ENCODE assay signal across 9 mouse cellular contexts in genomic region chr7:6728263-6728931, GRCm38 (mm10). TPM values are rescaled to one million over a fixed set of nuclear protein-coding genes. Genes with fewer than 3 reads are reported as not detected.
DNase-seq lines count a peak whose midpoint lies in the region; ATAC-seq and TF ChIP-seq lines count a peak whose summit lies in the region.
"Had no signal": no experiment of that assay in that cellular context is flagged by ENCODE, and none has a peak within 500 bp of the region (broad histone marks: within the 10 kb centered on the region; RNA-seq: fewer than 3 reads in every experiment).

No protein-coding gene starts in this region.

- H3K36me3 ChIP-seq in G1E (replicated peaks) = peaks cover 14% of the 10 kb centered on the region
- 0 out of 2 replicates have a peak, but pooled peaks cover 7% of the 10 kb centered on the region for H3K36me3 ChIP-seq in forebrain, embryonic 12.5 days (replicated peaks)
- H3K36me3 ChIP-seq in heart, embryonic 15.5 days = peaks cover 18% of the 10 kb centered on the region; the same call in 1 of the 2 replicates
- peaks cover 2% of the 10 kb centered on the region; the same call in 1 of the 2 replicates for H3K36me3 ChIP-seq in liver, embryonic 11.5 days (ENCODE audit: control insufficient read depth, insufficient read depth, low read length)
- H3K36me3 ChIP-seq in neural tube, embryonic 14.5 days (ENCODE audit: control insufficient read depth, insufficient read depth, low read length) = peaks cover 5% of the 10 kb centered on the region; the same call in 1 of the 2 replicates

- H3K9ac ChIP-seq in forebrain, embryonic 12.5 days = no peak overlapping the region
- 0 out of 2 replicates have a peak overlapping the region, but pooled peaks have one; percentile 53 for H3K9ac ChIP-seq in heart, embryonic 15.5 days
- no peak overlapping the region for H3K9ac ChIP-seq in liver, embryonic 11.5 days (ENCODE audit: low read depth, low read length)
- H3K9ac ChIP-seq in neural tube, embryonic 14.5 days (replicated peaks; ENCODE audit: low read depth, low read length) = no peak overlapping the region

- peak; percentile 54 for ATAC-seq in G1E (ENCODE audit: extremely low read depth, insufficient number of reproducible peaks, low FRiP score, poor library complexity, severe bottlenecking)
- ATAC-seq in forebrain, embryonic 12.5 days (ENCODE audit: low FRiP score) = peak; percentile 83
- ATAC-seq in heart, embryonic 15.5 days (replicated peaks; ENCODE audit: insufficient number of reproducible peaks, insufficient read depth, low FRiP score, low read depth) = peak; percentile 81
- ATAC-seq in liver, embryonic 11.5 days (replicated peaks; ENCODE audit: low FRiP score) = peak; percentile 83
- ATAC-seq in neural tube, embryonic 14.5 days (ENCODE audit: low read depth) = peak; percentile 81

- peak overlapping the region; percentile 94 for H3K27ac ChIP-seq in forebrain, embryonic 12.5 days
- peak overlapping the region; percentile 94 for H3K27ac ChIP-seq in heart, embryonic 15.5 days
- peak overlapping the region; percentile 86; the same call in 1 of the 2 replicates for H3K27ac ChIP-seq in liver, embryonic 11.5 days (ENCODE audit: low read depth, low read length)
- H3K27ac ChIP-seq in neural tube, embryonic 14.5 days (ENCODE audit: low read depth, low read length) = peak overlapping the region; percentile 95

- H3K4me2 ChIP-seq in forebrain, embryonic 12.5 days = peak overlapping the region; percentile 44
- peak overlapping the region; percentile 54 for H3K4me2 ChIP-seq in heart, embryonic 15.5 days
- H3K4me2 ChIP-seq in liver, embryonic 11.5 days = peak overlapping the region; percentile 60
- peak overlapping the region; percentile 21; the same call in 1 of the 2 replicates for H3K4me2 ChIP-seq in neural tube, embryonic 14.5 days (ENCODE audit: low read depth, low read length)

- H3K4me3 ChIP-seq in G1E (ENCODE audit: low read depth, low read length) = peak overlapping the region; percentile 76; the same call in 1 of the 2 replicates
- peak overlapping the region; percentile 58 for H3K4me3 ChIP-seq in forebrain, embryonic 12.5 days (replicated peaks)
- peak overlapping the region; percentile 75 for H3K4me3 ChIP-seq in heart, embryonic 15.5 days
- peak overlapping the region; percentile 68 for H3K4me3 ChIP-seq in liver, embryonic 11.5 days (ENCODE audit: low read depth, low read length)
- H3K4me3 ChIP-seq in neural tube, embryonic 14.5 days (ENCODE audit: low read depth, low read length) = peak overlapping the region; percentile 55

- H3K27me3 ChIP-seq in G1E (ENCODE audit: insufficient read depth, low read length) = no peaks in the 10 kb centered on the region
- no peaks in the 10 kb centered on the region for H3K27me3 ChIP-seq in forebrain, embryonic 12.5 days
- no peaks in the 10 kb centered on the region for H3K27me3 ChIP-seq in heart, embryonic 15.5 days
- H3K27me3 ChIP-seq in liver, embryonic 11.5 days (replicated peaks; ENCODE audit: control insufficient read depth, insufficient read depth, low read length) = no peaks in the 10 kb centered on the region
- no peaks in the 10 kb centered on the region for H3K27me3 ChIP-seq in neural tube, embryonic 14.5 days (ENCODE audit: control insufficient read depth, insufficient read depth, low read length)

- peaks cover 30% of the 10 kb centered on the region for H3K9me3 ChIP-seq in G1E (replicated peaks)
- peaks cover 42% of the 10 kb centered on the region for H3K9me3 ChIP-seq in forebrain, embryonic 12.5 days
- H3K9me3 ChIP-seq in heart, embryonic 15.5 days (replicated peaks) = peaks cover 9% of the 10 kb centered on the region
- H3K9me3 ChIP-seq in liver, embryonic 11.5 days (ENCODE audit: control insufficient read depth, low read length) = peaks cover 34% of the 10 kb centered on the region
- H3K9me3 ChIP-seq in neural tube, embryonic 14.5 days (ENCODE audit: control insufficient read depth, low read length) = peaks cover 7% of the 10 kb centered on the region

- TF ChIP-seq CTCF in G1E (IDR thresholded peaks at IDR 0.05; ENCODE audit: low read depth, low read length) = no peak

- peak; percentile 25 for DNase-seq in G1E (ENCODE audit: low spot score)
- DNase-seq in c-Kit-positive CD71-positive TER-119-negative erythroid progenitor cells, embryonic 14.5 days (ENCODE audit: low read depth) = peak; percentile 77
- DNase-seq in kidney, postnatal 14 days = peak; percentile 95
- DNase-seq in liver, embryonic 11.5 days (ENCODE audit: low spot score) = peak; percentile 76
- DNase-seq in urinary bladder, postnatal 25 days (ENCODE audit: low spot score) = peak; percentile 69

- 48% methylated on average over 19 of the region's 19 CpGs for WGBS in forebrain, embryonic 12.5 days
- WGBS in heart, embryonic 15.5 days = 48% methylated on average over 19 of the region's 19 CpGs
- WGBS in liver, embryonic 11.5 days = 50% methylated on average over 19 of the region's 19 CpGs
- WGBS in neural tube, embryonic 14.5 days = 45% methylated on average over 19 of the region's 19 CpGs

- peaks cover 10% of the 10 kb centered on the region for H3K4me1 ChIP-seq in G1E (ENCODE audit: insufficient read depth, low read depth, low read length)
- H3K4me1 ChIP-seq in forebrain, embryonic 12.5 days = no peaks in the 10 kb centered on the region
- no peaks in the 10 kb centered on the region for H3K4me1 ChIP-seq in heart, embryonic 15.5 days (replicated peaks)
- H3K4me1 ChIP-seq in liver, embryonic 11.5 days (replicated peaks; ENCODE audit: control insufficient read depth, insufficient read depth, low read length) = no peaks in the 10 kb centered on the region
- no peaks in the 10 kb centered on the region for H3K4me1 ChIP-seq in neural tube, embryonic 14.5 days (ENCODE audit: control insufficient read depth, insufficient read depth, low read length)

RNA-seq across cellular contexts. Expression of gene Peg3, which starts 1.8 kb away (rescaled TPM):
- total RNA-seq in G1E (2014; fragmentation: Nextera tagmentation) (49.7 and 54.3 TPM in 2 replicates), G1E (2017) (20.9 and 24.6 TPM in 2 replicates)
- polyA plus RNA-seq in G1E (2012) = 2.2 and 2.4 TPM in 2 replicates
- 119 and 132 TPM in 2 replicates for polyA plus RNA-seq in forebrain, embryonic 12.5 days (2016; fragmentation: Nextera tagmentation; extraction: Ambion mirVana)
- 82.4 and 108 TPM in 2 replicates for polyA plus RNA-seq in heart, embryonic 15.5 days (2015; fragmentation: Nextera tagmentation; extraction: Ambion mirVana)
- 181 and 193 TPM in 2 replicates for polyA plus RNA-seq in liver, embryonic 11.5 days (2014; fragmentation: Nextera tagmentation; extraction: Ambion mirVana)
- 124 and 134 TPM in 2 replicates for polyA plus RNA-seq in neural tube, embryonic 14.5 days (2014; fragmentation: Nextera tagmentation; extraction: Ambion mirVana)
- total RNA-seq: common myeloid progenitor, adult 5-6 weeks had no signal

RNA-seq across cellular contexts. Expression of gene Usp29, which starts 2.0 kb away (rescaled TPM):
- total RNA-seq in G1E (2014; fragmentation: Nextera tagmentation) (6.1 and 6.9 TPM in 2 replicates), G1E (2017) (1.7 and 2.2 TPM in 2 replicates)
- 0.09 and 0.15 TPM in 2 replicates for polyA plus RNA-seq in G1E (2012)
- polyA plus RNA-seq in forebrain, embryonic 12.5 days (2016; fragmentation: Nextera tagmentation; extraction: Ambion mirVana) = 19.5 and 21.0 TPM in 2 replicates
- 5.4 and 5.6 TPM in 2 replicates for polyA plus RNA-seq in heart, embryonic 15.5 days (2015; fragmentation: Nextera tagmentation; extraction: Ambion mirVana)
- polyA plus RNA-seq in liver, embryonic 11.5 days (2014; fragmentation: Nextera tagmentation; extraction: Ambion mirVana) = 9.9 and 10.4 TPM in 2 replicates
- polyA plus RNA-seq in neural tube, embryonic 14.5 days (2014; fragmentation: Nextera tagmentation; extraction: Ambion mirVana) = 30.8 and 41.5 TPM in 2 replicates
- total RNA-seq: common myeloid progenitor, adult 5-6 weeks had no signal

RNA-seq across cellular contexts. Expression of gene Zim1, which starts 32.1 kb away (rescaled TPM):
- total RNA-seq in G1E (2014; fragmentation: Nextera tagmentation) = not detected in 2 replicates
- 0.11 TPM in 1 of 2 replicates, not detected in the other for total RNA-seq in G1E (2017)
- polyA plus RNA-seq in G1E (2012) = not detected in 2 replicates
- polyA plus RNA-seq in forebrain, embryonic 12.5 days (2016; fragmentation: Nextera tagmentation; extraction: Ambion mirVana) = 0.80 and 1.1 TPM in 2 replicates
- 5.8 and 10.4 TPM in 2 replicates for polyA plus RNA-seq in heart, embryonic 15.5 days (2015; fragmentation: Nextera tagmentation; extraction: Ambion mirVana)
- 6.8 and 8.3 TPM in 2 replicates for polyA plus RNA-seq in liver, embryonic 11.5 days (2014; fragmentation: Nextera tagmentation; extraction: Ambion mirVana)
- 4.6 and 7.6 TPM in 2 replicates for polyA plus RNA-seq in neural tube, embryonic 14.5 days (2014; fragmentation: Nextera tagmentation; extraction: Ambion mirVana)
- total RNA-seq: common myeloid progenitor, adult 5-6 weeks had no signal

Comparison
In these comparisons a context has a peak if more than half of its experiments do, and no peak if none do; other contexts are left out.
1. Peak in every context shown above with its lines: DNase-seq, ATAC-seq, H3K4me3 ChIP-seq and H3K27ac ChIP-seq.
2. DNase-seq: peak in every context shown above with its lines; median percentile 95 in kidney, postnatal 14 days; 77 in c-Kit-positive CD71-positive TER-119-negative erythroid progenitor cells, embryonic 14.5 days; 76 in liver, embryonic 11.5 days; 69 in urinary bladder, postnatal 25 days; 25 in G1E.
3. RNA of gene Peg3, which starts 1.8 kb away (polyA plus RNA-seq): 181 to 193 TPM in liver, embryonic 11.5 days, 124 to 134 TPM in neural tube, embryonic 14.5 days, 119 to 132 TPM in forebrain, embryonic 12.5 days and 82.4 to 108 TPM in heart, embryonic 15.5 days; 2.2 to 2.4 TPM in G1E; every median in the first group is over 10 times any median in the second.